Mouse (Mus musculus) limb, embryonic 10.5 days (tissue): ENCODE data around the gene Fyco1. TPM values are rescaled to one million over a fixed set of nuclear protein-coding genes. Genes with fewer than 3 reads are reported as not detected.

Experiments
- DNase-seq: peaks from one replicate; pipeline ENCODE4 v3.0.0-alpha.2; 2017; ENCODE audit warnings: low spot score
- H3K27ac ChIP-seq: fragments of 300-500 bp; sonication (generic); 2 replicates; pipeline ENCODE4 v1.5.1; 2016; ENCODE audit warnings: mild to moderate bottlenecking
- H3K27me3 ChIP-seq: fragments of 300-500 bp; sonication (generic); 2 replicates; pipeline ENCODE4 v1.6.1; 2016; ENCODE audit warnings: low read depth, mild to moderate bottlenecking; ENCODE audit not compliant: poor library complexity, severe bottlenecking
- H3K36me3 ChIP-seq: fragments of 300-500 bp; sonication (generic); 2 replicates; pipeline ENCODE4 v1.6.1; 2016; ENCODE audit warnings: mild to moderate bottlenecking, moderate library complexity
- H3K4me1 ChIP-seq: fragments of 300-500 bp; sonication (generic); 2 replicates; pipeline ENCODE4 v1.6.1; 2016
- H3K4me3 ChIP-seq: fragments of 300-500 bp; sonication (generic); 2 replicates; pipeline ENCODE4 v1.5.1; 2016; ENCODE audit warnings: mild to moderate bottlenecking, moderate library complexity
- H3K9me3 ChIP-seq: fragments of 300-500 bp; sonication (generic); replicated peaks from 2 replicates; pipeline ENCODE4 v1.6.1; 2016; ENCODE audit warnings: mild to moderate bottlenecking
- WGBS: fragments of 180-500 bp; shearing (Covaris S2); methylation state at CpG from one replicate; pipeline ENCODE4 v1.1.7; 2016; 5-methylcytosine and 5-hydroxymethylcytosine counted together
- polyA plus RNA-seq: library from polyadenylated mRNA; unstranded; fragments of >200 nt; fragmentation: Nextera tagmentation; extraction: Ambion mirVana; gene quantifications from 2 replicates; pipeline ENCODE4 v1.2.1, GENCODE M21; 2016

The Fyco1 gene
- 8.4 and 10.6 TPM in 2 replicates for polyA plus RNA-seq

DNA sequence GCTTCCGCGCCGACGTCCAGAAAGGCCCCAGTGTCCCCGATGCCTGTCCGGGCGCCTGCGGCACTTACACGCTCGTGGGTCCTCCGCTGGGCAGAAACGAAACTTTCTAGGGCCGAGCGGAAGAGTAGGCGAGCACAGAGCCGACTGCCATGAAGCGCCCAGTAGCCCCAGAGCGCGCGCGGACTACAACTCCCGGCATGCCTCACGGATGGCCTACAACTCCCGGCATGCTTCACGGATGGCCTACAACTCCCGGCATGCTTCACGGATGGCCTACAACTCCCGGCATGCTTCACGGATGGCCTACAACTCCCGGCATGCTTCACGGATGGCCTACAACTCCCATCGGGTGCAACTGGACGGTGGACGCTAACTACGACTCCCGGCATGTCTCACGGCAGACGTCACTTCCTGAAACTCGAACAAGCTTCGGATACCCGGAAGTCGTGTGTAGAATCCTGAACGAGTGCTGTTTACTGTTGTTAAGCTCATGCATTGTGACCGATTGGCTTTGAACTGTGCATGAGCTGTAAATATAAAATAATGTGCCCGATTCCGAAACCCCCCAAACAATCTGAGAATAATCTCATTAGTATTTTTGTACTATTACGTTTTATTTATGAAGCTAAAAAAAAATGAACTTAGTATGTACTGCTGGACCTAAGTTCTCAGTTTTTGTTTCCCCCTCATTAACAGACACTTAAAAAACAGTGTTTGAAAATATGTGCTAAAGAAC, at the start of gene Fyco1:
Fyco1 (minus strand) TSS at position 187 of the 736 bp plus-strand sequence.
- H3K36me3 ChIP-seq: no peaks in the 10 kb centered on the region
- no peaks in the 10 kb centered on the region for H3K27me3 ChIP-seq
- H3K9me3 ChIP-seq: no peaks in the 10 kb centered on the region
- H3K4me1 ChIP-seq: peaks cover 14% of the 10 kb centered on the region
- H3K4me3 ChIP-seq: peak within 1 kb of the TSS; percentile 80
- WGBS: under 1% methylated on average over 47 of the region's 47 CpGs
- H3K27ac ChIP-seq: peak within 1 kb of the TSS; percentile 91
- peak; percentile 89 for DNase-seq

DNA sequence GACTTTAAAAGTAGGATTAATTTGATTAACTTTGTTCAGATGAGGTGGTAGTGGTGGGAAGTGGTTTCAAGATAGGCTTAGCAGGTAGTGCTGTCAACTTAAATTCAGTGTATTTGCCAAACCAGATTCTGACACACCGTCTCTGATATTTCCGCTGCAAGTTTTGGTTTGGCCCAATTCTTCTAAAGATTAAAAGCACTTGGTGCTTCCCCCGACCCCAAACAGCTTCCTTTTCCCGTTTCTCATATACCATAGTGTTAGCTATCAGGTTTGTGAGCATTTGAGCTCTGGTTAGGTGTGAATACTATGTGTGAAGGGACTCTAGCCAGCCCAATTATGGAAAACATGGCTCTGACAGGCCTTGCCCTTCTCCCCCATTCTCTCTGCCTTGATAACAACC, 20.4 kb upstream of the Fyco1 start:
- H3K27ac ChIP-seq: no peak overlapping the region
- H3K36me3 ChIP-seq: no peaks in the 10 kb centered on the region
- DNase-seq: no peak
- no peak overlapping the region for H3K4me3 ChIP-seq
- no peaks in the 10 kb centered on the region for H3K9me3 ChIP-seq
- no peaks in the 10 kb centered on the region for H3K4me1 ChIP-seq
- 73% methylated on average over 4 of the region's 4 CpGs for WGBS
- no peaks in the 10 kb centered on the region for H3K27me3 ChIP-seq

DNA sequence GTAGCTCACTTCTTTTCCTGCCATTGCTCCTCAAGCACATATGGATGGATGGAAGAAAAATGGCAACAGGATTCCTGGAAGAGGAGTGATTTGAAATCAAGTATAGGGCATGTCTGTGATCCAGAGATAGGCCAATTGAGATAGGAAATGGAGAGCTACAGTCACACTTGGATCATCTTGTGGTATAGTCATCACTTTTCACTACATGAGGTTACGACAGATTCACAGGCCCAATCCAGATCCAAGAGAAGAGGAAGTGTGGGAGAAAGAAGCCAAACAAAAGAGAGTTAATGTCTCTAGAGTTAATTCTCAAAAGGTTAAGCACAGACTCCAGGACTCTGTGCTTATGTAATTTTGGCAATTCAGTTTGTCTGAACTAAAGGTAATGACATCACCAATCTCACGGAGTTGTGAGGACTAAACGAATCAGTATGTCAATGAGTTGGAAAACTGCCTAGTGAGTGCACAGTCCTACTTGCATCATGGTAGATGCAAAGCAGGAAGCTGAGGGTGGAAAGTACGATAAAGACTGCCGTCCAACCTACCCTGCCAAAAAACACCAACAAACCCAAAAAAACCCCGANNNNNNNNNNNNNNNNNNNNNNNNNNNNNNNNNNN, 17.6 kb upstream of the Fyco1 start:
- no peaks in the 10 kb centered on the region for H3K9me3 ChIP-seq
- H3K27me3 ChIP-seq: no peaks in the 10 kb centered on the region
- 55% methylated on average over 6 of the region's 6 CpGs for WGBS
- no peaks in the 10 kb centered on the region for H3K4me1 ChIP-seq
- H3K4me3 ChIP-seq: no peak overlapping the region
- no peak for DNase-seq
- no peaks in the 10 kb centered on the region for H3K36me3 ChIP-seq
- H3K27ac ChIP-seq: no peak overlapping the region

DNA sequence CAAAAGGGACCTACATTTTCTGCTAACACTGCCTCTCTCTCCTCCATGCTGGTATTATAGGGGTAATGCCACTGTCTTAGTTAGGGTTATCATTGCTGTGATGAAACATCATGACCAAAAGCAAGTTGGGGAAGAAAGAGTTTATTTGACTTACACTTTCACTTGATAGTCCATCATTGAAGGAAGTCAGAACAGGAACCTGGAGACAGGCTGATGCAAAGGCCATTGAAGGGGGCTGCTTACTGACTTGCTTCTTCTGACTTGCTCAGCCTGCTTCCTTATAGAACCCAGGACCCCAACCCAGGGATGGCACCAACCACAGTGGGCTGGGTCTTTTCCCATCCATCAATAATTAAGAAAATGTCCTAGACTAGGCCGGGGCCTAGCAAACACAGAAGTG, 11.9 kb upstream of the Fyco1 start:
- Histone ChIP-seq H3K27me3 (no peaks in the 10 kb centered on the region), H3K4me3 (no peak overlapping the region), H3K9me3 (no peaks in the 10 kb centered on the region), H3K4me1 (no peaks in the 10 kb centered on the region), H3K27ac (no peak overlapping the region), H3K36me3 (no peaks in the 10 kb centered on the region)
- WGBS: 86% methylated on average over 1 of the region's 1 CpGs
- DNase-seq: no peak

DNA sequence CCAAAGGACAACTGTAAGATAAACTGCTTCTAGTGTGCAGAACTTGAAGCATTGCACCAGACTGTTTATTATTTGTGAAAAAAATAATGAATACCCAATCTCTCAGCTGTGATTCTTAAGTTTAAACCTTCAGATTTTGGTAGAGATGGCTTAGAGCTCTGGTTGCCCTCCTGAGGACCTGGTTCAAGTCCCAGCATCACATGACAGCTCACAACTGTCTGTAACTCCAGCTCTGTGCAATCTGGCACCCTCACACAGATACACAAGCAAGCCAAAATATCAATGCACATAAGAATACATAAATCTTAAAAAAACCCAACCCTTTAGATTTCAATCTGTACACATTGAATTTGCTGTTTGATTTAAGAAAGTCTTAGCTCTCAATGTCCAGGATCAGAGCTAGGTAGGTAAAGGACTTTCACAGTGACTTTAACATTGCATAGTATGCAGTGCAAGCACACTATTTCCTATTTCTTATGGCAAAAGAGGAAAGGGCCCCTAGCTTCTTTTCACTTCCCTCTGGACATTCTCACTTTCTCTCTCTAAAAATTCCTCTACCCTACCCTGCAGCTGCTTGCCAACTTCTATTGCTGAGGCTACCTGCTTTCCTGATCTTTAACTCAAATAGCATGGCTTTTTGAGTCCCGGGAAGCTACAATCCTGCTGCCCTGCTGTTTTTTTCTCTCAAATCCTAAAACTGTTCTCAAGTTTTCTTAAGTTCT, 11.4 kb upstream of the Fyco1 start:
- no peaks in the 10 kb centered on the region for H3K4me1 ChIP-seq
- no peaks in the 10 kb centered on the region for H3K27me3 ChIP-seq
- no peaks in the 10 kb centered on the region for H3K9me3 ChIP-seq
- 86% methylated on average over 1 of the region's 1 CpGs for WGBS
- H3K4me3 ChIP-seq: no peak overlapping the region
- DNase-seq: no peak
- no peaks in the 10 kb centered on the region for H3K36me3 ChIP-seq
- no peak overlapping the region for H3K27ac ChIP-seq

- H3K27ac ChIP-seq: no peak within 1 kb of the TSS
- no peak within 1 kb of the TSS for H3K4me3 ChIP-seq
- DNase-seq: no peak
- H3K4me1 ChIP-seq: no peaks in the 10 kb centered on the region
- H3K9me3 ChIP-seq: no peaks in the 10 kb centered on the region
- no peaks in the 10 kb centered on the region for H3K27me3 ChIP-seq
- WGBS: 90% methylated on average over 9 of the region's 9 CpGs
- no peaks in the 10 kb centered on the region for H3K36me3 ChIP-seq
Measured at GRCm38 (mm10) chr9:123861929-123862328, 10.2 kb upstream of the Fyco1 start, which contains the start of gene Xcr1. Gene Xcr1, minus strand, starts transcription at chr9:123862029.

DNA sequence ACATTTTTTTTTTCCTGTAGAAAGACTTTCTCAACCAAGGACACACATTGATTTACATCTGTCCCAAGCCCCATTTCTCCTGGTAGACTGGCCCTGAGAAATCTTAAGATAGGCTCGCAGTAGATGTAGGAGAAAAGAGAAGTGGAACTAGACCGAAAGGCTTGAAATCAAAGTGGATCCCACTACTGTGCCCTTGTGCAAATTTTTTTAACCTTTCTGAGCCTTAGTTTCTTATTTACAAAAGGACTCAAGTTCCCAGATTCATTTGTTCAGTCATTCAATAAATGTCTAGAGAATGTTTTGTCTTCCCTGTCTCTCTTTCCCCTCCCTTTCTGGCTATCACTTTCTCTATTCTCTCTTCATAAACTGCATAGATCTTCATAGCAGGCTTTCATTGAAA, 5.1 kb upstream of the Fyco1 start:
- no peak for DNase-seq
- H3K27ac ChIP-seq: no peak overlapping the region
- H3K9me3 ChIP-seq: no peaks in the 10 kb centered on the region
- H3K4me1 ChIP-seq: 0 out of 2 replicates have a peak, but pooled peaks cover 3% of the 10 kb centered on the region
- H3K27me3 ChIP-seq: no peaks in the 10 kb centered on the region
- no peaks in the 10 kb centered on the region for H3K36me3 ChIP-seq
- WGBS: 96% methylated on average over 2 of the region's 2 CpGs
- H3K4me3 ChIP-seq: no peak overlapping the region

GRCm38 (mm10) chr9:123852449-123853390, 1.0 kb upstream of the Fyco1 start:
- WGBS: 70% methylated on average over 5 of the region's 5 CpGs
- DNase-seq: no peak
- H3K36me3 ChIP-seq: no peaks in the 10 kb centered on the region
- H3K27me3 ChIP-seq: no peaks in the 10 kb centered on the region
- peak overlapping the region; percentile 80 for H3K4me3 ChIP-seq
- H3K9me3 ChIP-seq: no peaks in the 10 kb centered on the region
- peak overlapping the region; percentile 43; the same call in 1 of the 2 replicates for H3K27ac ChIP-seq
- peaks cover 14% of the 10 kb centered on the region for H3K4me1 ChIP-seq

GRCm38 (mm10) chr9:123851062-123851712, 512 bp downstream of the Fyco1 start:
- peaks cover 14% of the 10 kb centered on the region for H3K4me1 ChIP-seq
- H3K4me3 ChIP-seq: peak overlapping the region; percentile 80
- no peaks in the 10 kb centered on the region for H3K36me3 ChIP-seq
- under 1% methylated on average over 27 of the region's 27 CpGs for WGBS
- H3K27me3 ChIP-seq: no peaks in the 10 kb centered on the region
- no peaks in the 10 kb centered on the region for H3K9me3 ChIP-seq
- DNase-seq: no peak
- peak overlapping the region; percentile 91 for H3K27ac ChIP-seq

DNA sequence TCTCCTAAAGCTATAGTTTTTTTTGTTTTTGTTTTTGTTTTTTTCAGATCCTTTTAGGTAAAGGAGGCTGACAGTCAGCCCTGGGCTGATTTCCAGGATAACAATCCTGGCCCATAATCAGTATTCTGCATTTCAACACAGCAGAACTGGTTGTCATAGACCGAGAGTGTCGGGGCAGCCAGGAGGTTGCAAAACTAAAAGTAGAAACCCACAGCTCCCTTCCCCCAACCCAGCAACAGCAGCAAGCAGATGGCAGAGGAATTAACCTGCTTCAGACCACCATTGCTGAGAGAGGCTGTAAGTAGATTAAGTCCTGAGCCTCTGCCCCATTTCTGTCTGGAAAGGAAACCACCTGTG, 1.0 kb downstream of the Fyco1 start:
- peaks cover 14% of the 10 kb centered on the region for H3K4me1 ChIP-seq
- H3K4me3 ChIP-seq: peak overlapping the region; percentile 80
- no peaks in the 10 kb centered on the region for H3K9me3 ChIP-seq
- DNase-seq: no peak
- H3K27me3 ChIP-seq: no peaks in the 10 kb centered on the region
- H3K27ac ChIP-seq: peak overlapping the region; percentile 91; the same call in 1 of the 2 replicates
- no peaks in the 10 kb centered on the region for H3K36me3 ChIP-seq
- WGBS: 16% methylated on average over 2 of the region's 2 CpGs

GRCm38 (mm10) chr9:123849976-123850695, 1.6 kb downstream of the Fyco1 start:
- 73% methylated on average over 2 of the region's 2 CpGs for WGBS
- H3K4me3 ChIP-seq: peak overlapping the region; percentile 80; the same call in 1 of the 2 replicates
- no peak overlapping the region for H3K27ac ChIP-seq
- peaks cover 14% of the 10 kb centered on the region for H3K4me1 ChIP-seq
- no peaks in the 10 kb centered on the region for H3K27me3 ChIP-seq
- H3K36me3 ChIP-seq: no peaks in the 10 kb centered on the region
- no peak for DNase-seq
- no peaks in the 10 kb centered on the region for H3K9me3 ChIP-seq
